Comparison of ENCODE assay signal across 23 mouse cellular contexts in genomic region chr10:73892251-73892650, GRCm38 (mm10).
A peak's percentile ranks its signal among the peaks of the same experiment; 100 is the strongest.
DNase-seq lines count a peak whose midpoint lies in the region; ATAC-seq and TF ChIP-seq lines count a peak whose summit lies in the region.
"Had no signal": no experiment of that assay in that cellular context is flagged by ENCODE, and none has a peak within 500 bp of the region (broad histone marks: within the 10 kb centered on the region; RNA-seq: fewer than 3 reads in every experiment).

No protein-coding gene starts in this region.

- no peak for ATAC-seq in kidney, postnatal 0 days (replicated peaks; ENCODE audit: low FRiP score, low read depth)
- no peak for ATAC-seq in kidney, embryonic 16.5 days (ENCODE audit: low FRiP score, low TSS enrichment)
- ATAC-seq: forebrain, embryonic 15.5 days; intestine, postnatal 0 days; Patski had no signal

- no peaks in the 10 kb centered on the region for H3K9me3 ChIP-seq in kidney, postnatal 0 days (replicated peaks; ENCODE audit: low read length)
- no peaks in the 10 kb centered on the region for H3K9me3 ChIP-seq in kidney, embryonic 16.5 days (ENCODE audit: low read length)
- H3K9me3 ChIP-seq: embryonic facial prominence, embryonic 13.5 days; forebrain, embryonic 12.5 days; forebrain, embryonic 15.5 days; hindbrain, embryonic 12.5 days; hindbrain, embryonic 15.5 days had no signal

- TF ChIP-seq CTCF in kidney, postnatal 0 days (IDR thresholded peaks at IDR 0.05; ENCODE audit: low read depth) = no peak

- DNase-seq in adrenal gland, postnatal 10 days = peak; percentile 4
- no peak for DNase-seq in adrenal gland, adult 18-20 months (ENCODE audit: low spot score in 2 of 2)
- peak; percentile 9 to 34 for DNase-seq in cerebellum, postnatal 25 days
- DNase-seq in cerebellum, postnatal 4 days (ENCODE audit: low spot score in 2 of 2) = no peak
- peak; percentile 6 for DNase-seq in kidney, postnatal 0 days (ENCODE audit: low spot score)
- DNase-seq: adrenal gland, adult 8-10 months; B cell, adult 2 months; gastrocnemius, adult 2 months; gastrocnemius, postnatal 14 days; heart, adult 11 months; kidney, adult 2 months had no signal

- no peak overlapping the region for H3K9ac ChIP-seq in kidney, postnatal 0 days (ENCODE audit: low read depth, low read length)
- no peak overlapping the region for H3K9ac ChIP-seq in kidney, embryonic 16.5 days (replicated peaks; ENCODE audit: low read length)
- H3K9ac ChIP-seq: embryonic facial prominence, embryonic 13.5 days; forebrain, embryonic 12.5 days; forebrain, embryonic 15.5 days; hindbrain, embryonic 12.5 days; hindbrain, embryonic 15.5 days had no signal

- H3K4me2 ChIP-seq in kidney, postnatal 0 days (ENCODE audit: low read length) = no peak overlapping the region
- H3K4me2 ChIP-seq in kidney, embryonic 16.5 days (replicated peaks; ENCODE audit: low read depth, low read length) = no peak overlapping the region
- H3K4me2 ChIP-seq: embryonic facial prominence, embryonic 13.5 days; forebrain, embryonic 12.5 days; forebrain, embryonic 15.5 days; heart, embryonic 11.5 days; hindbrain, embryonic 12.5 days; hindbrain, embryonic 15.5 days had no signal

- H3K27me3 ChIP-seq in kidney, postnatal 0 days (ENCODE audit: insufficient read depth, low read length) = no peaks in the 10 kb centered on the region
- no peaks in the 10 kb centered on the region for H3K27me3 ChIP-seq in kidney, embryonic 16.5 days (ENCODE audit: insufficient read depth, low read length)
- H3K27me3 ChIP-seq: CH12.LX; embryonic facial prominence, embryonic 13.5 days; forebrain, embryonic 12.5 days; forebrain, embryonic 15.5 days; hindbrain, embryonic 12.5 days; hindbrain, embryonic 15.5 days; Patski had no signal

- no peaks in the 10 kb centered on the region for H3K36me3 ChIP-seq in kidney, postnatal 0 days (ENCODE audit: insufficient read depth, low read length)
- H3K36me3 ChIP-seq in kidney, embryonic 16.5 days (ENCODE audit: insufficient read depth, low read length) = no peaks in the 10 kb centered on the region
- H3K36me3 ChIP-seq: embryonic facial prominence, embryonic 13.5 days; forebrain, embryonic 12.5 days; forebrain, embryonic 15.5 days; G1E; hindbrain, embryonic 12.5 days; hindbrain, embryonic 15.5 days had no signal

- no peaks in the 10 kb centered on the region for H3K4me1 ChIP-seq in kidney, postnatal 0 days (replicated peaks; ENCODE audit: insufficient read depth, low read length)
- no peaks in the 10 kb centered on the region for H3K4me1 ChIP-seq in kidney, embryonic 16.5 days (ENCODE audit: insufficient read depth, low read length)
- H3K4me1 ChIP-seq: forebrain, embryonic 12.5 days; hindbrain, embryonic 12.5 days had no signal

- H3K4me3 ChIP-seq in kidney, postnatal 0 days (replicated peaks; ENCODE audit: low read depth, low read length) = no peak overlapping the region
- H3K4me3 ChIP-seq in kidney, embryonic 16.5 days (ENCODE audit: low read length) = no peak overlapping the region
- H3K4me3 ChIP-seq: embryonic facial prominence, embryonic 13.5 days; erythroblast, embryonic 14.5 days; forebrain, embryonic 12.5 days; forebrain, embryonic 15.5 days; gastrocnemius, adult 2 months; hindbrain, embryonic 12.5 days; hindbrain, embryonic 15.5 days had no signal

- no peak overlapping the region for H3K27ac ChIP-seq in kidney, postnatal 0 days
- H3K27ac ChIP-seq in kidney, embryonic 16.5 days (ENCODE audit: low read length) = no peak overlapping the region
- H3K27ac ChIP-seq: embryonic facial prominence, embryonic 13.5 days; forebrain, embryonic 12.5 days; forebrain, embryonic 15.5 days; gastrocnemius, adult 2 months; hindbrain, embryonic 12.5 days; hindbrain, embryonic 15.5 days had no signal

- WGBS in kidney, postnatal 0 days = 55% methylated on average over 4 of the region's 4 CpGs
- 65% methylated on average over 4 of the region's 4 CpGs for WGBS in kidney, embryonic 16.5 days

Comparison
In these comparisons a context has a peak if more than half of its experiments do, and no peak if none do; other contexts are left out.
1. DNase-seq: peak in adrenal gland, postnatal 10 days (single experiment), cerebellum, postnatal 25 days (2 of 2) and kidney, postnatal 0 days (single experiment); none in adrenal gland, adult 18-20 months (0 of 2) and cerebellum, postnatal 4 days (0 of 2).